Mouse (Mus musculus) brain, embryonic 14.5 days (tissue): Measurements from ENCODE around the gene Dhx32.

Source experiments
- CTCF ChIP-seq: fragments of 200-500 bp; IDR thresholded peaks from 2 replicates; pipeline ENCODE4 v1.5.1; 2012; ENCODE audit warnings: inconsistent platforms, mild to moderate bottlenecking, moderate library complexity, borderline replicate concordance; ENCODE audit not compliant: insufficient read depth, insufficient read length; ENCODE audit errors: extremely low read depth
- POLR2A ChIP-seq: fragments of 200-500 bp; IDR thresholded peaks from 2 replicates; pipeline ENCODE4 v1.6.1; 2012; ENCODE audit warnings: mild to moderate bottlenecking, inconsistent platforms, borderline replicate concordance; ENCODE audit not compliant: poor library complexity, insufficient read depth, insufficient read length, severe bottlenecking; ENCODE audit errors: extremely low read depth

GRCm38 (mm10) chr7:133788147-133788546 is 5.6 kb upstream of the Dhx32 start:
- TF ChIP-seq CTCF (no peak), POLR2A (no peak)
